Mouse (Mus musculus) ES-Bruce4 (cell line): ENCODE results near the gene Taok2.

Experiments used
- CTCF ChIP-seq: IDR thresholded peaks from one replicate; pipeline ENCODE4 v1.8.1; 2011; ENCODE audit warnings: low read depth, low read length
- EP300 ChIP-seq: IDR thresholded peaks from 2 replicates; pipeline ENCODE4 v1.6.1; 2011; ENCODE audit warnings: low read depth, low read length; ENCODE audit not compliant: insufficient read depth
- POLR2A ChIP-seq: IDR thresholded peaks from one replicate; pipeline ENCODE4 v1.8.1; 2011; ENCODE audit warnings: low read length; ENCODE audit not compliant: insufficient read depth

GRCm38 (mm10) chr7:126869780-126870519 lies 14.6 kb downstream of the Taok2 start:
- no peak for TF ChIP-seq POLR2A
- no peak for TF ChIP-seq CTCF
- no peak for TF ChIP-seq EP300
